Mouse (Mus musculus) spleen, adult 18-20 months (tissue): ENCODE results near the gene Uchl4.
A peak's percentile ranks its signal among the peaks of the same experiment; 100 is the strongest.

Source experiments
- DNase-seq, 2 experiments: peaks; one replicate each; pipeline ENCODE4 v3.0.0; 2022; ENCODE audit warnings: mixed read lengths in 2 of 2

The Uchl4 gene

GRCm38 (mm10) chr9:64274919-64275318 lies 39.9 kb downstream of the Uchl4 start:
- no peak for DNase-seq

DNA sequence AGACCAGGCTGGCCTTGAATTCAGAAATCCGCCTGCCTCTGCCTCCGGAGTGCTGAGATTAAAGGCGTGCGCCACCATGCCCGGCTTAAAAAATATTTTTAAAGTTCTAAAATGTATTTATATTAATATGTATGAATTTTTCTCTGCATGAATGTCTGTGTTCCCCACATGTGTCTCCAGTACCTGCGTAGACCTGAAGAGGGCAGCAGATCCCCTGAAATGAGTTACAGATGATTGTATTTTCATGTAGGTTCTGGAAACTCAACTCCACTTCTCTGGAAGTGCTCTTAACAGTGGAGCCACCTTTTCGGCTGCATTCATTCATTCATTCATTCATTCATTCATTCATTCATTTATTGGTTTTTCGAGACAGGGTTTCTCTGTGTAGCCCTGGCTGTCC lies 42.7 kb downstream of the Uchl4 start:
- peak; percentile 27 to 74 for DNase-seq

DNA sequence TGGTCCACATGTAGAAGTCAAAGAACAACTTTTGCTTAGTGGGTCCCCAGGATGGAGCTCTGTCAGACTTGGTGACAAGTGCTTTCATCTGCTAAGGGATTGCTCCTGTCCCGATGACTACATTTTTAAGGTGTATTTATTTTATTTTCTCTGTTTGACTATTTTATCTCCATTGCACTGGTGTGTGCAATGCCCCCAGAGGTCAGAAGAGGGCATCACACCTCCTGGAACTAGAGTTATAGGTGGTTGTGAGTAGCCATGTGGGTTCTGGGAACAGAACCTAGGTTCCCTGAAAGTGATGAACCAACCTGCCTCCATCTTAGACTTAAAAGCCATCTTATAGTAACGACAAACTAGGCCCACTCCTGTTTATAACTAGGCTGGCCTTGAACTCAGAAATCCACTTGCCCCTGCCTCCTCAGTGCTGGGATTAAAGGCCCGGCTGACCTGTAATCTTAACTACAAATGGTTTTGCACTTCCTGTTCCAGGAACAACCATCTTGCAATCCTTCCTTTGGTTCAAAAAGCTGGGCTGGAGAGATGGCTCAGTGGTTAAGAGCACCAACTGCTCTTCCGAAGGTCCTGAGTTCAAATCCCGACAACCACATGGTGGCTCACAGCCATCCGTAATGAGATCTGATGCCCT lies 43.8 kb downstream of the Uchl4 start:
- no peak for DNase-seq

- DNase-seq = peak; percentile 88 to 96
These were observed 46.2 kb downstream of the Uchl4 start, which contains the start of gene Tipin for GRCm38 (mm10) chr9:64281105-64281780. Tipin (plus strand) TSS chr9:64281581.

- no peak for DNase-seq
These were observed 46.8 kb downstream of the Uchl4 start for GRCm38 (mm10) chr9:64281781-64282178.

- DNase-seq = no peak
These were observed 47.5 kb downstream of the Uchl4 start for GRCm38 (mm10) chr9:64282404-64282987.
